Mouse (Mus musculus): ENCODE data around the gene Sh3bgrl3. TPM values are rescaled to one million over a fixed set of nuclear protein-coding genes. Genes with fewer than 3 reads are reported as not detected.

The Sh3bgrl3 gene
- polyA plus RNA-seq, 1 experiment = 85.6 TPM

DNA sequence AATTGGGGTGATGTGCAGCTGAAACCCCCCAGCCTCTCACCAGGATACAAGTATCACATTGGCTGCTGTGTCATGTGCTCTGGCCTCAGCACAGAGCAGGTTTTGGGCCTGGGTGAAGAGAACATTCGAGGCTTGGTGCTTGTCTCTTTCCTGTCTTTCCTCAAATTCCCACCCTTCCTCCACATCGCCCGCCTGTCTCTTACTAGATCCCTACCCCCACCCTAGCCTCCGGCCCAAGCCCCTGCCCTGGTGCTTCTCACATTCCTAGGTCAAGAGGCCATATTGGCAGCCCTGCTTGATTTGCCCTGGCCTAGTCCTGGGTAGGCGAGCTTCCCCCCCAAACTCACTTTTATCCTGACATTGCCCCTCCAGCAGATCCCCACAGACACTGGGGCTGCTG is 9.5 kb downstream of the Sh3bgrl3 start:
- H3K4me1 ChIP-seq (ENCODE audit: control insufficient read depth, insufficient read depth, low read length) = no peaks in the 10 kb centered on the region; the same call in none of the 2 replicates
- no peak for TF ChIP-seq CTCF (IDR thresholded peaks at IDR 0.05; ENCODE audit: control insufficient read depth, insufficient read depth, insufficient replicate concordance, low read depth, low read length)
- H3K4me3 ChIP-seq (ENCODE audit: control insufficient read depth, low read depth, low read length) = no peak overlapping the region
- H3K27ac ChIP-seq (ENCODE audit: control insufficient read depth, insufficient read depth, low read depth, low read length) = no peak overlapping the region
- H3K27me3 ChIP-seq (ENCODE audit: control insufficient read depth, insufficient read depth, low read length) = no peaks in the 10 kb centered on the region
- no peaks in the 10 kb centered on the region for H3K36me3 ChIP-seq (ENCODE audit: control insufficient read depth, insufficient read depth, low read length)

- peaks cover 3% of the 10 kb centered on the region for H3K4me1 ChIP-seq (ENCODE audit: control insufficient read depth, insufficient read depth, low read length)
- H3K27me3 ChIP-seq (ENCODE audit: control insufficient read depth, insufficient read depth, low read length) = no peaks in the 10 kb centered on the region
- H3K36me3 ChIP-seq (ENCODE audit: control insufficient read depth, insufficient read depth, low read length) = no peaks in the 10 kb centered on the region
- TF ChIP-seq CTCF (IDR thresholded peaks at IDR 0.05; ENCODE audit: control insufficient read depth, insufficient read depth, insufficient replicate concordance, low read depth, low read length) = no peak
- no peak for TF ChIP-seq POLR2A (IDR thresholded peaks at IDR 0.05; ENCODE audit: control insufficient read depth, low read depth, low read length)
- no peak overlapping the region for H3K27ac ChIP-seq (ENCODE audit: control insufficient read depth, insufficient read depth, low read depth, low read length)
- H3K4me3 ChIP-seq (ENCODE audit: control insufficient read depth, low read depth, low read length) = no peak overlapping the region
These were observed 10.3 kb downstream of the Sh3bgrl3 start for GRCm38 (mm10) chr4:134118126-134118800.

DNA sequence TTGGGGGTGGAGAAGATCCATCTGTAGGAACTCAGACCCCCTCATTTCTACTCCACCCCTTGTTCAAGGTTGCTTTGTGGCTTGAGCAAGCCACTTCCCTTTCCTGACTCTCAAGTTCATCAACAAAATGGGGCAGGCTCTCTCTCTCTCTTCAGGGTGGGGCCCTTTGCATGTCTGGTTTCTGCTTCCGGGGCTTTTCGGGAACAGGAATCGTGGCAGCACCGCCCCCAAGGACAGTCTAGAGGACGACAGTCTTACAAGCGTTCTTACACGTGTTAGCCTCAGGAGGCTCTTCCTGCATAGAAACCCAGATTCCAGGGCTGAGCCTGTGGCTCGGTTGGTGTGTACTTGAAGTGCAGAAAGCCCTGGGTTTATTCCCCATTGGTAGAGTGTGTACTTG is 11.6 kb downstream of the Sh3bgrl3 start:
- H3K36me3 ChIP-seq (ENCODE audit: control insufficient read depth, insufficient read depth, low read length) = no peaks in the 10 kb centered on the region
- H3K4me3 ChIP-seq (ENCODE audit: control insufficient read depth, low read depth, low read length) = no peak overlapping the region
- no peak overlapping the region for H3K27ac ChIP-seq (ENCODE audit: control insufficient read depth, insufficient read depth, low read depth, low read length)
- H3K27me3 ChIP-seq (ENCODE audit: control insufficient read depth, insufficient read depth, low read length) = no peaks in the 10 kb centered on the region
- H3K4me1 ChIP-seq (ENCODE audit: control insufficient read depth, insufficient read depth, low read length) = peaks cover 6% of the 10 kb centered on the region
- TF ChIP-seq POLR2A (IDR thresholded peaks at IDR 0.05; ENCODE audit: control insufficient read depth, low read depth, low read length) (no peak), CTCF (IDR thresholded peaks at IDR 0.05; ENCODE audit: control insufficient read depth, insufficient read depth, insufficient replicate concordance, low read depth, low read length) (no peak)

GRCm38 (mm10) chr4:134116501-134116900 is 12.1 kb downstream of the Sh3bgrl3 start:
- Histone ChIP-seq H3K4me1 (ENCODE audit: control insufficient read depth, insufficient read depth, low read length) (peaks cover 6% of the 10 kb centered on the region), H3K27ac (ENCODE audit: control insufficient read depth, insufficient read depth, low read depth, low read length) (no peak overlapping the region), H3K27me3 (ENCODE audit: control insufficient read depth, insufficient read depth, low read length) (no peaks in the 10 kb centered on the region), H3K4me3 (ENCODE audit: control insufficient read depth, low read depth, low read length) (no peak overlapping the region), H3K36me3 (ENCODE audit: control insufficient read depth, insufficient read depth, low read length) (no peaks in the 10 kb centered on the region)
- TF ChIP-seq POLR2A (IDR thresholded peaks at IDR 0.05; ENCODE audit: control insufficient read depth, low read depth, low read length) = no peak
- no peak for TF ChIP-seq CTCF (IDR thresholded peaks at IDR 0.05; ENCODE audit: control insufficient read depth, insufficient read depth, insufficient replicate concordance, low read depth, low read length)

DNA sequence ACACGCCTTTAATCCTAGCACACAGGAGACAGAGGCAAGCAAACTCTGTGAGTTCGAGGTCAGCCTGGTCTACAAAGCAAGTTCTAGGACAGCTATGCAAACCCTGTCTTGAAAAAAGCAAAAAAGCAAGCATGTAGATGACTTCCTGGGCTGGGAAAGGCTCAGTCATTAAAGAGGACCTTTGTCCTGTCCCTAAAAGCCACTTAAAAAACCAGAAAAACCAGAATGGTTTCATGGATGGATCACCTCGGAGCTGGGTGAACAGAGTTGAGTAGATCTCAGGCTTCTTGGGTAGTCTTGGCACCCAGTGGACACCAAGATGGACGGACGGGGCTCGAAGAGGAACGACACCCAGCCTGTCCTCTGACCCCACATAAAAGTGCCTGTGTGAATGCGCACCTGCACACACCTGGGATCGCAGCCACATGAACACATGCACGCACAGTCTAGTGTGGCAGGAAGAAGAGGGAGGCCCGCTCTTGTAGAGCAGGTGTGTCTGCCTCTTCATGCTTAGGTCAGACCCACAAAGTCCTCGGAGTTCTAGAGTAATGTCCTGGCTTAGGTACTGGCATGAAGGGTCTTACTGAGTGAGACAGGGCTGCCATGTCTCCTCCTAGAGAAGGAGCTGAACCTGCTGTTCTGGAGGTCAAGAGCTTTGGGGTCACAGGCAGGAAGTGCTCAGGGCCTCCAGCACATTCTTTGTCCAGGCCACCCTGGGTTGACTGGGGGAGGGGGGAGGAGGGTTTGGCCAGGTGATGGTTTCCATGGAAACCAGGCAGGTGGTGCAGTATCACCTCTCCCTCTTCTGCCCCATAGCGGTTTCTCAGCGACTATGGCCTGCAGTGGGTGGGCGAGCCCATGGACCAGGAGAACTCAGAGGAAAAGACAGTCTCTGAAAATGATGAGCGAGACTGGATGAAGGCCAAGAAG is 13.1 kb downstream of the Sh3bgrl3 start:
- Histone ChIP-seq H3K4me1 (ENCODE audit: control insufficient read depth, insufficient read depth, low read length) (peaks cover 6% of the 10 kb centered on the region), H3K4me3 (ENCODE audit: control insufficient read depth, low read depth, low read length) (no peak overlapping the region), H3K27ac (ENCODE audit: control insufficient read depth, insufficient read depth, low read depth, low read length) (no peak overlapping the region), H3K36me3 (ENCODE audit: control insufficient read depth, insufficient read depth, low read length) (no peaks in the 10 kb centered on the region), H3K27me3 (ENCODE audit: control insufficient read depth, insufficient read depth, low read length) (no peaks in the 10 kb centered on the region)
- TF ChIP-seq POLR2A (IDR thresholded peaks at IDR 0.05; ENCODE audit: control insufficient read depth, low read depth, low read length) = no peak
- no peak for TF ChIP-seq CTCF (IDR thresholded peaks at IDR 0.05; ENCODE audit: control insufficient read depth, insufficient read depth, insufficient replicate concordance, low read depth, low read length)

- no peak for TF ChIP-seq POLR2A (IDR thresholded peaks at IDR 0.05; ENCODE audit: control insufficient read depth, low read depth, low read length)
- TF ChIP-seq CTCF (IDR thresholded peaks at IDR 0.05; ENCODE audit: control insufficient read depth, insufficient read depth, insufficient replicate concordance, low read depth, low read length) = no peak
- no peak overlapping the region for H3K27ac ChIP-seq (ENCODE audit: control insufficient read depth, insufficient read depth, low read depth, low read length)
- H3K4me3 ChIP-seq (ENCODE audit: control insufficient read depth, low read depth, low read length) = no peak overlapping the region
- no peaks in the 10 kb centered on the region; the same call in 1 of the 2 replicates for H3K36me3 ChIP-seq (ENCODE audit: control insufficient read depth, insufficient read depth, low read length)
- H3K4me1 ChIP-seq (ENCODE audit: control insufficient read depth, insufficient read depth, low read length) = peaks cover 6% of the 10 kb centered on the region
- no peaks in the 10 kb centered on the region for H3K27me3 ChIP-seq (ENCODE audit: control insufficient read depth, insufficient read depth, low read length)
These were observed 14.6 kb downstream of the Sh3bgrl3 start for GRCm38 (mm10) chr4:134114038-134114437.

DNA sequence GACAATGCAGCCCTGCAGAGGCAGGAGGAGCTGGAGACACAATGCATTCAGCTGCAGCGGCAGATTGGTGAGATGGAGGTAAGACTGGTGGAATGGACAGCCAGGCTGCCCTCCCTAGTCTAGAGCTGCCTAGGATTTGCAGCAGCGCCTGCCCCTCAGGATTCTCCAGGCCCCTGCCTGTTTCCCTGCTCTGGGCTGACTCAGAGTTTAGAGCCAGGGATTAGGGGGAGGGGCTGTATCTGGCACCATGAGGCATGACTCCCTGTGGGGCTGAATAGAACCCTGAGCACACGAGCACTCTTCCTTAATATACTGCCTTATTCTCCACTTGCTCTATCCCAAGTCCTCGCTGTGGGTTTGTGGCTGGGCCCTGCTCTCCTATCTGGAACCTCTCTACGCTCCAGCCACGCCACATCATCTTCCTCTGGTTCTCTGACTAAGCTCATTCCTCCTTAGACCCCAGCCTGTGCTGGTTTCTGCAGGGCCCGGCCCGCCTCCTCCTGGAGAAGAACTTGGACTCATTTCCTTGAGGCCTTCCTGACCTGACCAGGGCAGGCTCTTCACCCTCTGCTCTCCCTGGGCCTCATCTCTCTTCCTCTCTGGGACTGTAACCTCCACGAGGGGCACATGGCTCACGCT is 15.1 kb downstream of the Sh3bgrl3 start:
- Histone ChIP-seq H3K27ac (ENCODE audit: control insufficient read depth, insufficient read depth, low read depth, low read length) (no peak overlapping the region), H3K27me3 (ENCODE audit: control insufficient read depth, insufficient read depth, low read length) (no peaks in the 10 kb centered on the region), H3K4me3 (ENCODE audit: control insufficient read depth, low read depth, low read length) (no peak overlapping the region), H3K4me1 (ENCODE audit: control insufficient read depth, insufficient read depth, low read length) (peaks cover 6% of the 10 kb centered on the region), H3K36me3 (ENCODE audit: control insufficient read depth, insufficient read depth, low read length) (no peaks in the 10 kb centered on the region; the same call in 1 of the 2 replicates)
- TF ChIP-seq POLR2A (IDR thresholded peaks at IDR 0.05; ENCODE audit: control insufficient read depth, low read depth, low read length) (0 out of 2 replicates have a peak, but pooled peaks have one; percentile 5), CTCF (IDR thresholded peaks at IDR 0.05; ENCODE audit: control insufficient read depth, insufficient read depth, insufficient replicate concordance, low read depth, low read length) (no peak)

Measured in testis, adult 2 months (tissue).